Mouse (Mus musculus): ENCODE measurements at regions not wholly inside any gene's neighbourhood (a gene's known extent, or its start where the extent isn't known, plus 50 kb on each side); places are given as distances from the start of the nearest gene placed in this dataset.
A peak's percentile ranks its signal among the peaks of the same experiment; 100 is the strongest.
"Not testable (repeated sequence)": the region's sequence is repeated elsewhere in the genome, so short reads cannot be mapped to it uniquely, and the experiment has no call there.

DNA sequence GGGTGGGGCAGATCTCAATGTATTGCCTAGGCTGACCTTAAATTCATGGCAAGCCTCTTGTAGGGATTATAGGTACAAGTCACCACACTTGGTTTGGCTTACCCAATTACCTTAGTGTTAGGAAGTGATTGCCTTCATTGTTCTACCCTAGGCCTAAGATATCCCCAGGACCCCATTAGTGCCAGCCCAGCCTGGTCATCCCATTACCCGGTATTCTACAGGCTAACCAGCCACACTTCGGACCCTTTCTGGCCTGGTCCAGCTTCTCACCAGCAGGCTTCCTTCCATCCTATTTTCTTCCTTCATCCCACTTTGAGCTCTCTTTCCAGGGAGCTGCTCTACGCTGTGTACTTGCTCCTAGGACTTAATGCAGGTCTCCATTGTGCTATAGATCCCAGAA lies 59.5 kb downstream of the Tex35 start:
- DNase-seq (ENCODE audit: low spot score): no peak

DNA sequence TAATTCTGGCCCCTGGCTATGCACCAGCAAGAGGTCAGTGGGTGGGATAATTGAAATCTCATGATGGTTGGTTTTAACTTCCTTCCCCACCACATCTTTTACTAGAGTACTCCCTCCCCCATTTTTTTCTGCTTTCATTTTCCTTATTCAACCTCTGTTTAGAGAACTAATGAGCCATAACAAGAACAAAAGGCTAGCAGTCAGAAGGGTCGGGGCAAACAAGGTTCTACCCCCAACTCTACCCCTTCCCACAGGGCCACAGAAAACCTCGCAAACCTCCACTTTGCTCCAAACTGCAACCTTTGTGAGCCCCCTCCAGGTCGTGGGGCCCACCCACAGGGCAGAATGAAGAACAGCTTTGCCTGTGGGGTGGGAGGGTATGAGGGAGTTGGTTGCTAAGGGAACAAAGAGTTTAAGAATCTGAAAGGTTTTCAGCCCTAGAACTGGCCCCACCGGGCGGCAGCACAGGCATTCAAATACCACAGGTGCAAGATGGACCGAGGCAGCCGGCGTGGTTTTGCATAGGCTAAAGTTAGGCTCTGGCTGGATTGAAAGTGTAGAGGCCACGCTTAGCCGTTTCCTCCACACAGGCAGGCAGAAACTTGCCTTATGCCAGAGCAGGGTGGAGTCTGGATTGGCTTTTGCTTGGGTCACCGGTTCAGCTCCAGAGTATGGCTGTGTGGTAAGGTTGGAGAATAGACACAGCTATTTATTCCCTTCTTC lies 60.1 kb downstream of the Tex35 start:
- DNase-seq (ENCODE audit: low spot score): no peak

DNA sequence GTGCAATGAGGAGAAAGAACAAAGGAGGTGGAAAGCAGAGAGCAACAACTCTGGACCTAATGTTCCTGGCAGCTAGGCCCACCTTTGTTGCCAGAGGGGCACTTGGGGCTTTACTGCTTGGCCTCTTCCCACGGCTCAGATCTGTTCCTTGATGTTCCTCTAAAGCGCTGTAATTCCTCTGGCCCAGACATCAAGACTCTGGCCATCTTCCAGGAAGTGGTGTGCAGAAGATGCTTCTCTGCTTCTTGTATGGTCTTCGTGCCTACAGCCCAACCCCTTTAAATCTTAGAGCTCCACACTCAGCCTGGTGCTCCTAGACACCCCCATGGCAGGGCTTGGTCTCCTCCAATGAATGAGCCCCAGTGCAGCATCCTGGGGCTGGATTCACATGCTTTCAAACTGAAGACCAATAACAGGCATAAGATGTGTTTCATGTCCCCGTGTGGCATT lies 60.7 kb downstream of the Tex35 start:
- no peak for DNase-seq (ENCODE audit: low spot score)

GRCm38 (mm10) chr1:157046760-157047182 lies 61.7 kb downstream of the Tex35 start:
- DNase-seq (ENCODE audit: low spot score): no peak

GRCm38 (mm10) chr1:157039836-157040196 lies 68.7 kb downstream of the Tex35 start:
- DNase-seq (ENCODE audit: low spot score): no peak

DNA sequence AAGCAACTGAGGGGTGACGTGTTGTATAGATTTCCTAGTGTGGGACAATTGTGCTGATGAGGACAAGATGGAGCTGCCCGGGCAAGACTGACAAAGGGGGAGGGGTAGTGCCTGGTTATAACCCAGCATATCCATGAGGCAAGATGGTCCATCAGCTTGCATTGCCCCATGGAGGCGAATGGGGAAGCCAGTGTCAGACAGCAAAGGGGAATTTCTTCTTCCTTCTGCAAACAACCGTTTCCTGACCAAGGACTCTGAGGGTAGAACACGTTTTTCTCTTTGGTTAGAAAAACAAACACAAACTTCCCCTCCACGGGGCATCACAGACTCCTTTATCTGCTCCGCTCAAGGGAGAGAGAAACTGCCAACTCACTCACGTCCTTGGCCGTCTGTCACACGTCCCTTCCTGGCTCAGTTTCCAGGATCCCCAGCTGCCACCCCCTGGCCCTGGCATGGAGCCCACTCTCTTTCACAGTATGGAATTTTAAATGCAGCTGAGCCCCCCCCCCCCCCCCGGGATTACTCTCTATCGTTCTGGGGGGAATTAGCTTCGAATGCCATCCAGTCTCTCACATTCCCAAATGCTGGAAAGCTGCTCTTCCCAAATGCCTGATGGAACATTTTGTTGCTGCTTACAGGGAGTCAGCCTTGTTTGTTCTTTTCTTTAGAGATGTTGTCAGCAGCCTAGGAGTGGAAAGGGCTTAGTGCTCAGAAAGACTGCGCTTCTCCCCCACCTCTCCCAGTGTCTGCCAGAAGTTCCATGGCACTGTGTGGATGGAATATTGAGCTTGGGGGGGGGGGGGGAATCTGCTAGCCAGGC lies 69.3 kb downstream of the Tex35 start:
- DNase-seq (ENCODE audit: low spot score): peak; percentile 46

DNA sequence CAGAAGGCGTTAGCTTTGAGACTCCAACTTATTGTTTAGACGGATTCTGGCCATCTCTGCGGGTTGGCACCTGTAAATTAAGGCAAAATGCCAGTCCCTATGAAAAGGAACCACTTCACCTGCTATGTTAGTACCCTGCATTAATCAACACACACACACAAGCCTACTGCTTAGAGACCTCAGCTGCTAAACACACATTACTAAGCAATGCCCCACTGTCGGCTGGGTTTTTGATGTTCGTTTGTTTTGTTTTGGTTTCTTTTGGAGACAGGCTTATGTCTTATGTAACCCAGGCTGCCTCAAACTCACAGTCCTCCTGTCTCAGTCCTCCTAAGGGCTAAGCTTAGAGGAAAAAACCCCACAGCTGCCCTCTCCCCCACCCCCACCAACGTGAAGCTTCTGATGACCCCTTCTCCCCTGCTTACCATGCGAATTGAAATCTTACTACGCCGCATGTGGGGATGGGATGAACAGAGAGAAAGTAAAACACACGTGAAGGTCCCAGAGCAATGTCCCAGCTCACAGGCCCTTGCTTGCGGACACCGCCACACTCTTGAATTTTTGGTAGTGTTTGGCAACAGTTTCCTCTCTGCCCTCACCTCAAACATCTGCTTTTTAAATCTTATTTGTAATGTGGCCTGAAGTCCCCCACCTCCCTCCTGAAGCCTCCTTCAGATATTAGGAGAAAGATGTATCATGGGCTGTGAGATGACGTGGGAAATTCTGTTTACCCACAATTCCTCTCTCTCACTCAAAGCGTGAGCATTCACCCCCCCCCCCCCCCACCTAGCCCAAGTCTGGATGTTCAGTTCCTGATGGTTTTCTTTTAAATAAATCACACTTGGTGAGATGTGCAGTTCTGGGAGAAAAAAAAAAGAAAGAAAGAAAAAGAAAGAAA lies 70.1 kb downstream of the Tex35 start:
- DNase-seq (ENCODE audit: low spot score): peak; percentile 25

DNA sequence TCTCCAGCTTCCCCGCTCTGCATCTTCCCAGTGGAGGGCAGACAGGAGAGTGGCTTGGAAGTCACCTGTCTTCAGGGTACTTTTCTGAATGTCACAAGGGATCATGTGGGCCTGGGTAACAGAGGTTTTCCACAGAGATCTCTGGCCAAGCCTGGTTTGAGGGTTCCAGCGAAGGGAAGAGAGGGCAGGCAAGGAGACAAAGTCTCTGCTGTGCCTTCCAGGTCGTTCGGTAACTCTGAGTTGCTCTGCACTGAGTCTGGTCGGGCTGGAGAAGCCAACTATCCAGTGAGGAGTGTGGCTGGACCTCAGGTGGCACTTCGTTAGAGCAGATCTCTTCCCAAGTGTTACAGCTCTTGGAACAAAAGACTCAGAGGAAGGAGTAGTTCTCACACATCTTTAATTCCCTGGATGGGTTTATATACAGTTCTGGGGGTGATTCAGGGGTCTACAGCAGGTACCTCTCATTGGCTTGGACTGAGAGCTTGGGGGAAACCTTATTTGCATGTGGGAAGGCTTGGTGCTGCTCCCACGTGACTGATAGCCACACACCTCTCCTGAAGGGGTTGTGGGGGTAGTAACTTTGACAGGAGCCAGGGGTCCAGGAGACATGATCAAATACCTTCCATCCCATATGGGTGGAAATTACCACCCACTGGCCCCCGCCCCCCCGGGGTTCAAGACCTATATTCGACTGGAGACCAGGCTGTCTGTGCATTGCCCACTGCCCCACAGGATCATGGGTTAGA lies 71.1 kb downstream of the Tex35 start:
- DNase-seq (ENCODE audit: low spot score): no peak

GRCm38 (mm10) chr1:157036779-157037178 lies 71.7 kb downstream of the Tex35 start:
- no peak for DNase-seq (ENCODE audit: low spot score)

GRCm38 (mm10) chr1:157035221-157035620 lies 73.3 kb downstream of the Tex35 start:
- not testable (repeated sequence) for DNase-seq (ENCODE audit: low spot score)

- no peak for DNase-seq (ENCODE audit: low spot score)
Measured at GRCm38 (mm10) chr1:157028682-157029081, 79.8 kb downstream of the Tex35 start.

DNA sequence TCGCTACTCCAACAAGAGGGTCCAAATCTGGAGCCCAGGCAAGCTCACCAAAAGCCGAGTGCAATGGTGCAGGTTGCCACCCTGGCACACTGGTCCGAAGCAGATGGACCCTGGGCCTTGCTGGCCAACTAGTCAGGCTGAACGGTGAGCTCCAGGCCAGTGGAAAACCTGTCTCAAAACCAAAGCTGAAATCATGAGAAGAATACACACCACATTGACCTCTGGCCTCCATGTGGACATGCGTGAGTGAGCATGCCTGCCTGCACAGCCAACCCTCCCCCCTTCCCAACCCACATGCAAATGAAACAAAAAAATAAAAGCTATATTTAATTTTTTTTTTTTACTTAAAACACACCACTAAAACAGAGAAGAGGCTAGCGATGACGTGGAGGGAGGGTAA lies 80.8 kb downstream of the Tex35 start:
- DNase-seq (ENCODE audit: low spot score): no peak

DNA sequence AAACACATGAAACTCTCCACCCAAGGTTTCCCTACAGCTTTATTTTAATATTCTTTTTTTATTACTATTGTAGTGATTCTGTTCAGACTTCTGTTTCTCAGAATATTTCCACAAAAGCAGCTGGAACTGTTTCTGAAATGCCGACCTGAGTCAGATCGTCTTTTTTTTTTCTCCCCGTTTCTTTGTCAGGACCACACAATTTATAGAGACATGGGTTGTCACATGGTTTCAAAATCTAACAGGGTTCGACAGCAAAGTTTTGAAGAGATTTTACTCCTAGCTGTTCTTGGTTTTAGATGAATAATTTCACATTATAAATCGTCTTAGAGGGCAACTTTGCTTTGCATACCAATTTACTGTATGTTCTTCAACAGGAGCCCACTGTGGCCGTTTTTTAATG lies 84.0 kb upstream of the Ralgps2 start:
- no peak for DNase-seq (ENCODE audit: low spot score)

DNA sequence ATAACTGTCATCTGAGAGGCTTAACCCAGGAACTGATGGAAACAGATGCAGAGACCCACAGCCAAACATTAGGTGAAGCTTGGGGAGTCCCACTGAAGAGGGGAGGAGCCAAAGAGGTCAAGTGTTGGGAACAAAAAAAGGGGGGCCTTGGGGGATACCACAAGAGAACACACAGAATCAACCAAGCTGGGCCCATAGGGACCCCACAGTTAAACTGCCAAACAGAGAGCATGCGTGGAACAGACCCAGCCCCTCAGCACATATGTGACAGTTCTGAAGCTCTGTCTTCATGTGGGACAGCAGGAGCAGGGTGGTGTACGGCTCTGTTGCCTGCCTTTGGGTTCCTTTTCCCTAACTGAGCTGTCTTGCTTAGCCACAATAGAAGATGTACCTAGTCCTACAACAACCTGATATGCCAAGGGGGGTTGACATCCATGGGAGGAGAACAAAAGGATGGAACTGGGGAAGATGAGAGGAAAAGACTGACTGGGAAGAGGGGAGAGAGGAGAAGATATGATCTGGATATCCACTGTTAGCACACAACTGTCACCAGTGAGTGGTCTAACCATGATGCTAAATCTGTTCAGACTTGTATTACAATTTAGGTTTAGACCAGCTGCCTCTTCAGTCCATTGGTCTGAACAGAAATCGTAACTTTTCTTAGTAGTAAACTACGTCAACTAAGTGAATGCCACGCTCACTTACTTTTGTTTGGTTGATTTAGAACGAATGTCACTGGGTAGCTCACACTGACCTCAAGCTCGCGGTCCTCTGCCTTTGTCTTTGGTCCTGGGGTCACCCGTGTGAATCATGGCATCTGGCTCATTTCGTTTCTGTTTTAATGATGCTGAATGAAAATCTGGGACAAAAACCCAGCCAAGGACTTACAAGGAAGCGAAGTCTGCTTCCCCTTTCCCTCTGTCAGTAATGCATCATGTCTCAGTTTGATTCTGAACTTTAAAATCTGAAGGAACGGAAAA lies 83.3 kb upstream of the Ralgps2 start:
- DNase-seq (ENCODE audit: low spot score): no peak

DNA sequence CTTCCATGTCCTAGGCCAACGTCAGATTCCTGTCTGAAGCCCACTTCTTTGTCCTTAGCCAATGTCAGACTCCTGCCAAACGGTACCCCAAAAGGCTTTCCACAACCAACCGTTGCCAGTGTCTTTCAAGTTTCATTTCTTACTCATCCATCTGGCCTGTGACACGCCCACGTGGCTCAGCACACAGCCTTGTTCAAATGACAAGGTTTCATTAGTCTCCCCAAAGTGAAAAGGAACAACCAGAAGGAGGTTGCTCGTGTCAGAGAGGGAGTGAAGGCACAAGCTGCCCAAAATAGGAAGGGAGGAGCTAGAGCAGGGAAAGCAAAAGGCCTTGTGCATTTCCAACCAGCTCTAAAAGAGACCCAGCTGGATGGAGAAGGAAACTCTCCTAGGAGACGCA lies 80.5 kb upstream of the Ralgps2 start:
- no peak for DNase-seq (ENCODE audit: low spot score)

DNA sequence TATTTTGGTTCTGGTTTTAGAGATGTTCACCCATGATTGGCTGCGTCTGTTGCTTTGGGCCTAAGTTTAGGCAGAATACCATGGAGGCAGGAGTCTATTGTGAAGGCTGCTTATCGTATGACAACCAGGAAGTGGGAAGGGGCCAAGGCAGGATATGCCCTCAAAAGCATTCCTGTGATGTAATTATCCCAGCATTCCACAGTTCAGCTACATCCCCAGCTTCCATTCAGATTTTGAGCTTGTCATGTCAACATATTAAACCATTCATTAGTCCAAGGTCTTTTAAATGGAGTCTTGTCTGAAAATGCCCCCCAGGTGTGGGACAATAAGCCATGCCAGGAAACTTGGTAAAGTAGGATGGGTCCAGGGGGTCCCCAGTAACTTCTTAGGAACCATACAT lies 79.3 kb upstream of the Ralgps2 start:
- DNase-seq (ENCODE audit: low spot score): no peak

DNA sequence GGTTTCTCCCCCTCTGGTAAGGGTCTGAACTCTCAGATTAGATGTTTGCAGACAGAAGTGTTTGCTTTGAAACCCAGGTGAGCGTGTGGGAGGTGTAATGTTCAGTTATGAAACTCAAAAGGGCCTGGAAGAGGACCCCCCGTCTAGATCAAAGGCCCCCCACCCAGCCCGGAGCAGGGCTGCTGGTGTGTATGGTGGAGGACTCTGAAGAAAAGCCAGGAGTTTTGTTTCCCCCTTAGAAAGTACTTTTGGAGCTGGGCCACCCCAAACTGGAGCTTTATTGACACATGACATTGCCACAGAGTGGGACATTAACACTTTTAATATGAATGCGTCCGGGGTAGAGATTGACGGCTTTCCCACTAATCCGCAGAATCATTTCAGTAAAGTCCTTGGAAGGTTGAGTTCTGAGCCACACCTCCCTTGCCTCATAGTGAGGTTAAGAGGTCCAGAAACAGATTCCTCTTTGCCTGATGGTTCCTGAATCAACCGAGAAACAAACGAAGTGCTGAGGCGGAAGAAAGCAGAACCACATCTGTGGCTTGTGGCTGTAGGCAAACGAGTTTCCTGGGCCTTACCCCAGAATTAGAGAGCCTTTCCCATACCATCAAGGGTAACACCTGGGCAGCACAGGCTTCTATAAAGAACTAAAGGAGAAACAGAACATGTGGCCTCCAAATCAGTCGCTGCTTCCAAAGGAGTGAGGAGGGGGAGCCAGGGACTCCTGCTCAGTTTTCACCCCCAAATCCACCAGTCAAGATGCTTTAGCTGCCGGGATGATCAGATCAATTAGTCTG lies 78.0 kb upstream of the Ralgps2 start:
- DNase-seq (ENCODE audit: low spot score): peak; percentile 39

- no peak for DNase-seq (ENCODE audit: low spot score)
Measured at GRCm38 (mm10) chr1:157016625-157017024, 77.2 kb upstream of the Ralgps2 start.
